Mouse (Mus musculus) midbrain, embryonic 10.5 days (tissue): ENCODE measurements around the gene Cd274. TPM values are rescaled to one million over a fixed set of nuclear protein-coding genes. Genes with fewer than 3 reads are reported as not detected.
"Not testable (repeated sequence)": the region's sequence is repeated elsewhere in the genome, so short reads cannot be mapped to it uniquely, and the experiment has no call there.

Source experiments
- DNase-seq: peaks from one replicate; pipeline ENCODE4 v3.0.0-alpha.2; 2017; ENCODE audit warnings: low spot score
- H3K27ac ChIP-seq: fragments of 300-500 bp; sonication (generic); replicated peaks from 2 replicates; pipeline ENCODE4 v1.5.1; 2016; ENCODE audit warnings: mild to moderate bottlenecking
- H3K27me3 ChIP-seq: fragments of 300-500 bp; sonication (generic); 2 replicates; pipeline ENCODE4 v1.6.1; 2016; ENCODE audit warnings: low read depth, mild to moderate bottlenecking; ENCODE audit not compliant: poor library complexity, severe bottlenecking
- H3K36me3 ChIP-seq: fragments of 300-500 bp; sonication (generic); 2 replicates; pipeline ENCODE4 v1.6.1; 2016; ENCODE audit warnings: mild to moderate bottlenecking, moderate library complexity
- H3K4me1 ChIP-seq: fragments of 300-500 bp; sonication (generic); 2 replicates; pipeline ENCODE4 v1.6.1; 2016
- H3K4me3 ChIP-seq: fragments of 300-500 bp; sonication (generic); 2 replicates; pipeline ENCODE4 v1.5.1; 2016; ENCODE audit warnings: mild to moderate bottlenecking, moderate library complexity
- H3K9me3 ChIP-seq: fragments of 300-500 bp; sonication (generic); replicated peaks from 2 replicates; pipeline ENCODE4 v1.6.1; 2016; ENCODE audit warnings: mild to moderate bottlenecking
- WGBS: fragments of 180-500 bp; shearing (Covaris S2); methylation state at CpG from one replicate; pipeline ENCODE4 v1.1.7; 2016; 5-methylcytosine and 5-hydroxymethylcytosine counted together
- polyA plus RNA-seq: library from polyadenylated mRNA; unstranded; fragments of >200 nt; fragmentation: Nextera tagmentation; extraction: Ambion mirVana; gene quantifications from 2 replicates; pipeline ENCODE4 v1.2.1, GENCODE M21; 2016

Gene Cd274
- polyA plus RNA-seq, 1 experiment from 2014 or later: 0.38 TPM

DNA sequence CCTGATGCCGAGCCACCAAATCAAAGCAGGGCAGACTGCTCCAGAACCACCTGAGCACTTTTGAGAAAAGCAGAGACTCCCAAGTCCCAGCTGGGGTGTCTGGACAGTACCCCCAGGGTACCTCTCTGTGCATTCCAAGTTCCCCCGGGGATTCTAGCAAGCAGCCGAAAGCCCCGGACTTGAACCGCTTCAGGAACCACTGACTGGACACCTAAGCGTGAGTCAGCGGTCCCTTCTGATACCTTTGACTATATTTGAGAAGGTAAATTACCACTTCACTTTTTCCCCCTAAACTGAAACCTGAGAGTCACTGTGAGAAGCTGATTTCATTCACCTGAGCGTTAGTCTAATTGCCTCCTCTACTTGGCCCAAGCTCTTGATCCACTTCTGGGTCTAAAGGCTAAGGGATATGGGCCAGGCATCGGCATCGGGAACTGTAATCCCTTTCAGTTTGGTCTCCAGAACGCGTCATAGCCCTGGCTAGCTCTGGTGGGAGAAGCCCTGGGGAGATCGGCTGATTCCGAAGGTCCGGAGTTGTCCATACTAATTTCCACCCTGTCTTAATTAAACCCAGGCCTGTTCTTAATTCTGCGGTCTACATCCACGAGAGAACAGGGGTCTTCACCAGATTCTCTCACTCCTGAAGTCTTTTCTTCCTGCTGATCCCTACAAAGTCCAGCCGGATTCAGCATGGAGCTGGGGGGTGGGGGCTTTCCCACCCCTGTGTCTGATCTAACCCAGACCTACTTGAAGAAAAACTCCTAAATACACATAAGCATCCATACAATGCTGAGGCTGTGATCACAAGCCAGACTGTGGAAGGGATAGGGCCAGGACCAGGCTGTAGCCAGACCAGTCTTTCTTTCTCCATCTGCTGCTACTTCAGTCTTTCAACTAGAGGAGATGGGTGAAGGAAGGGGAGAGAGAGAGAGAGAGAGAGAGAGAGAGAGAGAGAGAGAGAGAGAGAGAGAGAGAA, 39.1 kb downstream of the Cd274 start:
- Histone ChIP-seq H3K27me3 (no peaks in the 10 kb centered on the region), H3K9me3 (no peaks in the 10 kb centered on the region), H3K4me3 (no peak overlapping the region), H3K4me1 (no peaks in the 10 kb centered on the region), H3K27ac (no peak overlapping the region), H3K36me3 (no peaks in the 10 kb centered on the region)
- 79% methylated on average over 18 of the region's 18 CpGs for WGBS
- DNase-seq: no peak

DNA sequence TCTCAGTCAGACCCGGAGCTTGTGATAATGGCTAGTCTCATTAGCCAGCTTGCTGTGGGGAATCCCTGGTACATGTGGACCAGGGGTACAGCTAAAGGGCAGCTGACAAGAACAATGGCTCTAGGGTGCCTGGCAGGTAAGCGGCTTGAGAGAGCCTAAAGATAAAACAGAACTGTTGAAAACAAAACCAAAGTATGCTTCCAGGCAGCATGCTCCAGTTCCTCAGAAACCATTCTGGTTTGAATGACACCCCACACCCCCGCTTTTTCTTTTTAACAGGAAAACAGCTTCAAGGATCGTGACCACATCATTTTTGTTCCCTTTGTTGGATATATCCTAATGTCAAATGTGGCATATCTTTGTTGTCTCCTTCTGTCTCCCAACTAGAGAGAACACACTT, 43.4 kb downstream of the Cd274 start, which contains the start of gene Pdcd1lg2:
TSS of gene Pdcd1lg2 (plus strand) at position 301 of the 400 bp plus-strand sequence.
- 91% methylated on average over 4 of the region's 4 CpGs for WGBS

DNA sequence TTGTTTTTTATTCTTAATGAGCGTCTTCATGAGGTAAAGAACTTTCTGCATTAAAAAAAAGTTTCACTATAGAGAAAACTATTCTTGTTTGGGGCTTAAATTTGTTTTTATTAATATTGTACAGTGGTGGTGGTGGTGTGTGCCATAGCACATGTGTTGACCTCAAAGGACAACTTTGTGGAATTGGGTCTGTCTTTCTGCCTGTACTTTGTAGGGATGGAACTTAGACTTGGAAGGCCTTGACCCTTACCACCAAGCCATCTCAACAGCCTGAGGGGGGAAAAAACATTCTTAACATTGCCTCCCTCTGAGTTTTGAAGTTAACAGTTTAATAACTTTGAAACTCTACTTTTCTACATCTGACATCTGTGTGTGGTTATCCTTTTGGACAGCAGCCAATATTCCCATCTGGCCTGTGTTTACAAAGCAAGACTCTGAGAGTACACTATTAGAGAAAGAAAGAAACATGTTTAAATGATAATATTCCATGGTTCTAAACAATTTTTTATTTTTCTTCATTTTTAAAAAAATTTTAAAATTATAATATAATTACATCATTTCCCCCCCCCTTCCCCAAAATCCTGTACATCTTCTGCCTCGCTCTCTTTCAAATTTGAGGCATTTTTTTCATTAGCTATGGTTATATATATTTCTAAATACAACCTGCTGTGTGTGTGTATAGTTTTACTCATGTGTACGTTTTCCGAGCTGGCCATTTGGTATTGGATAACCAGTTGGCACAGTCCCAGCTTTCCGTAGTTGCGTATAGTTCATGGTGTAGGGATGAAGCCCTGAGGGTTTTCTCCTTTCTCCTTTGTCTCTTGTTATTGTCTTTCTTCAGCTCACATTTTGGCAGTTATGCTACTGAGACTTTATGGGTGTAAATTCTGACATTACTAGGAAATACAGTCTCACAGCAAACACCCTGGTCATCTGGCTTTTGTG, 45.5 kb downstream of the Cd274 start:
- Histone ChIP-seq H3K4me1 (no peaks in the 10 kb centered on the region), H3K27ac (no peak overlapping the region), H3K27me3 (peaks cover 7% of the 10 kb centered on the region; the same call in 1 of the 2 replicates), H3K36me3 (no peaks in the 10 kb centered on the region), H3K4me3 (no peak overlapping the region), H3K9me3 (no peaks in the 10 kb centered on the region)
- WGBS: 80% methylated on average over 6 of the region's 6 CpGs
- DNase-seq: no peak

More for the DNA sequence above, 43.4 kb downstream of the Cd274 start, which contains the start of gene Pdcd1lg2:
- Histone ChIP-seq H3K4me1 (no peaks in the 10 kb centered on the region), H3K27ac (no peak within 1 kb of the TSS), H3K27me3 (no peaks in the 10 kb centered on the region), H3K9me3 (no peaks in the 10 kb centered on the region), H3K4me3 (no peak within 1 kb of the TSS), H3K36me3 (no peaks in the 10 kb centered on the region)
- no peak for DNase-seq

DNA sequence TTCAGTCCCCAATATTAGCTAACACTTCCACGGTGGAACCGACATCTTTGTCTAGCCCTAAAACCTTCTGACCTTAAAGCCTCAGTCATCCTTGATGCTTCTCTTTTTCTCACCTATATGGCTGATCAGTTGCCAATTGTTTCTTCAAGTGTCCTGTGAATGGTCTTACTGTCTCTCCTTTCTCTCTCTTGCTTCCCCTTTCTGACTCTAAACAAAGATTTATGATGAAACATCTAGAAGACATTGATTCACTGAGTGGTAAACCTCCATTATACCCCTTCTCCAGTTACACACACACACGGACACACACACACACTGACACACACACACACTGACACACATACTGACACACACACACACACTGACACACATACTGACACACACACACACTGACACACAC, 47.3 kb downstream of the Cd274 start:
- H3K27ac ChIP-seq: no peak overlapping the region
- 85% methylated on average over 3 of the region's 3 CpGs for WGBS

DNA sequence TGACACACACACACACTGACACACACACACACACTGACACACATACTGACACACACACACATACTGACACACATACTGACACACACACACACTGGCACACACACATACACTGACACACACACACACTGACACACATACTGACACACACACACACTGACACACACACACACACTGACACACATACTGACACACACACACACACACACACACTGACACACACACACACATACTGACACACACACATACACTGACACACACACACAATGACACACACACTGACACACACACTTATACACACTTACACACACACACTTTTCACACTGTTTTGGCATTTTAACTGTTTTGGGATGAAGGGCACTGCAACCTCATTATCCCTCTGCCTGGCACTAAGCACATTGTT, 47.7 kb downstream of the Cd274 start:
- H3K4me3 ChIP-seq, H3K4me1 ChIP-seq: not testable (repeated sequence)

More for the DNA sequence above, 47.3 kb downstream of the Cd274 start:
- Histone ChIP-seq H3K4me1 (peaks cover 8% of the 10 kb centered on the region; the same call in 1 of the 2 replicates), H3K36me3 (no peaks in the 10 kb centered on the region), H3K9me3 (no peaks in the 10 kb centered on the region), H3K27me3 (peaks cover 7% of the 10 kb centered on the region; the same call in 1 of the 2 replicates), H3K4me3 (no peak overlapping the region)
- no peak for DNase-seq

DNA sequence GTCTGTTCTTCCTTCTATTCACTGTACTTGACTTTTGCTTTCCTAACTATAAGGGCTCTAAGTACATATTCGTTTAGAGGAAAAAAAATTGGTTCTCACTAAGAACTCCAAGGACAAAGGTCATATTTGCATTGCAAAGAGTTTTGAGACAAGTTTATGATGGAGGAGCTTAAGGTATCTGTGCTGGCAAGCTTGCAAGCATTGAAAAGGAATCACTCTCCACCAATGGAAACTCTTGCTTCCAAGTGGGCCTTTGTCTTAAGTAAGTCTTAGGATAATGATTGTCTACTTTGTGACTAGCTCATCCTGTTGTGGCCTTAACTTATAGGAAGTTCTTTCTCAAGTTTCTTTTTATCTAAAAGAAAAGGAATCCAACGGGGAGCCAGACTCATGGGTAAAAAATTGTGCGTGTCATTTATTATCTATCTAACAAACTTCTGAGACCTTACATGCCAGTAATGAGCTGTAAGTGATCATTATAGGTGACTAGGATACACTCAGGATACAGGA, 49.2 kb downstream of the Cd274 start:
- H3K36me3 ChIP-seq: no peaks in the 10 kb centered on the region
- WGBS: 84% methylated on average over 3 of the region's 3 CpGs
- H3K9me3 ChIP-seq: no peaks in the 10 kb centered on the region
- no peak overlapping the region for H3K27ac ChIP-seq
- H3K4me1 ChIP-seq: peaks cover 8% of the 10 kb centered on the region; the same call in 1 of the 2 replicates
- H3K4me3 ChIP-seq: no peak overlapping the region
- peaks cover 7% of the 10 kb centered on the region; the same call in 1 of the 2 replicates for H3K27me3 ChIP-seq
- no peak for DNase-seq

More for the DNA sequence above, 47.7 kb downstream of the Cd274 start:
- H3K9me3 ChIP-seq, H3K36me3 ChIP-seq, DNase-seq, H3K27me3 ChIP-seq, H3K27ac ChIP-seq: not testable (repeated sequence)

DNA sequence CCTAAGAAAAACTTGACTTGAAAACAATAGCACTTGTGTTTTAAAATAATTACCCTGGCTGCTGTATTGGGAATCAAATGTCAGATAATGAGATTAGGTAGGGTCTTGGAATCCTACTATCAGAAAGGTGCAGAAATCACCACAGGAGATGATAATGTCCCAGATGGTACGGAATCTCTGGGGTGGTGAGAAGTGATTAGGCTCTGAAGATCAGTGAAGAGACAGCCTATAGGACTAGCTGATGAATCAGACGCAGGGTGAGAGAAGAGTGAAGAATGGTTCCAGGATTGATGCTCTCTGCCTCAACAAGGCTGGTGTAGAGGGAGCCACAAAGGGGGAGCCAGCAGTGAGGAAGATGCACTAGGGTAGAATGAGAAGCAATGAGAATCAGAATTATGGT, 49.9 kb downstream of the Cd274 start:
- no peaks in the 10 kb centered on the region for H3K36me3 ChIP-seq
- 62% methylated on average over 2 of the region's 2 CpGs for WGBS
- H3K27me3 ChIP-seq: peaks cover 7% of the 10 kb centered on the region; the same call in 1 of the 2 replicates
- no peak overlapping the region for H3K4me3 ChIP-seq
- no peaks in the 10 kb centered on the region for H3K9me3 ChIP-seq
- DNase-seq: no peak
- no peak overlapping the region for H3K27ac ChIP-seq
- peaks cover 8% of the 10 kb centered on the region; the same call in 1 of the 2 replicates for H3K4me1 ChIP-seq

DNA sequence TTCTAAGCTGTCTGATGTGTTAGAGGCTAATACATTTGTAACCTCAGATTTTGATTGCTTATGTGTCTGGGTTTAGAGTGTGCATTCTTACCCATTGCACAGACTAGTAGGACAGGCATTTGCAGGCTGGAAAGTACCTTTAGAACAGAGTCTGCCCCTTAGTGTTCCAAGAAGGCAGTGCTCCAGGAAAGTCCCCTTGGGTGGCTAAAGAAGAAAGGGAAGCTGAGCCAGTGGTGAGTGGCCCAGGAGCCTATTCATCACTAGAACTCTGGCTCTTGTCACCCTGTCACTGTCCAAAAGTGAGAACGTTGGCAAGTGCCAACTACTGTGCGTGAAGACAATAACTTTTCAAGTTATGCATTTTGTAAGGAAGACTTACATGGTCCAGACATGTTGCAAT, 50.6 kb downstream of the Cd274 start:
- H3K36me3 ChIP-seq: no peaks in the 10 kb centered on the region
- 81% methylated on average over 2 of the region's 2 CpGs for WGBS
- peaks cover 7% of the 10 kb centered on the region; the same call in 1 of the 2 replicates for H3K27me3 ChIP-seq
- H3K9me3 ChIP-seq: no peaks in the 10 kb centered on the region
- no peak overlapping the region for H3K4me3 ChIP-seq
- peaks cover 8% of the 10 kb centered on the region; the same call in 1 of the 2 replicates for H3K4me1 ChIP-seq
- no peak overlapping the region for H3K27ac ChIP-seq
- DNase-seq: no peak

DNA sequence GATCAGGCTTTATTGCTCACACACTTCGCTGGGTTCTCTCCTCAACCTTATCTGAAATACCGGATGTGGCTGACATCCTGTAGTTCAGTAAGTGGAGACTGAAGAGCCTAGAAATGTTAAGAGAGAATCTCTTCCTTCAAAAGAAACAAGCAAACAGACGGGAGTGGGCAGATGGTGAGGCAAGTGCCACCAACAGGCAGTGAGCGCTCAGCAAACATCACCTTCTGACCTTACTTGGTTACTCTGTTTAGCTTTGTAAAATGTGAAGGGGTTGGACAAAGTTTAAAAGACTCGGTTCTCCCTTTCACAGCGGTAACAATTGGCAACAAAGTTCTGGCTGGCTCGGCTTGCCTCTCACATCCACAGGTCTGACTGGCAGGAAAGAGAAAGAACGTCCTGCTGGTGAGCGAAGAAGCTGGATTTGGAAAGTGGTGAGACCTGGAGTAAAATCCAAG, 51.4 kb downstream of the Cd274 start:
- no peak overlapping the region for H3K27ac ChIP-seq
- DNase-seq: no peak
- H3K36me3 ChIP-seq: no peaks in the 10 kb centered on the region
- H3K27me3 ChIP-seq: peaks cover 7% of the 10 kb centered on the region; the same call in 1 of the 2 replicates
- no peaks in the 10 kb centered on the region for H3K9me3 ChIP-seq
- no peak overlapping the region for H3K4me3 ChIP-seq
- 46% methylated on average over 9 of the region's 9 CpGs for WGBS
- peaks cover 8% of the 10 kb centered on the region; the same call in 1 of the 2 replicates for H3K4me1 ChIP-seq

DNA sequence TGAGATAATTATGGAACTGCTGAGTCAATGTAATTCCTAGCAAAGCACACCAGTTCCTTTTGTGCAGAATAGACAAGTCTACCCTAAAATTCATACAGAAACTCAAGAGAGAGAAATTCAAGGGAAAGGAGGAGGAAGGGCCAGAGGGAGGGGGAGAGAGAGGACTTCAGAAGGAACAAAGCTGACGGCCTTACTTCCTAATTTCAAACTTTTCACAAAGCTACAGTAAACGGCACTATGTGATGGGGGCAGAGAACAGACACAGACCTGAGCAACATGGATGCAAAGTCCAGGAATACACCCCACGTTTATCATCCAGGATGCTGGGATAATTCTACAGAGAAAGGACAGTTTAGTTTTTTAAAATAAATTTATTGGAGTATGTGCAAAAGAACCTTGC, 52.3 kb downstream of the Cd274 start:
- H3K27ac ChIP-seq: no peak overlapping the region
- 81% methylated on average over 3 of the region's 3 CpGs for WGBS

DNA sequence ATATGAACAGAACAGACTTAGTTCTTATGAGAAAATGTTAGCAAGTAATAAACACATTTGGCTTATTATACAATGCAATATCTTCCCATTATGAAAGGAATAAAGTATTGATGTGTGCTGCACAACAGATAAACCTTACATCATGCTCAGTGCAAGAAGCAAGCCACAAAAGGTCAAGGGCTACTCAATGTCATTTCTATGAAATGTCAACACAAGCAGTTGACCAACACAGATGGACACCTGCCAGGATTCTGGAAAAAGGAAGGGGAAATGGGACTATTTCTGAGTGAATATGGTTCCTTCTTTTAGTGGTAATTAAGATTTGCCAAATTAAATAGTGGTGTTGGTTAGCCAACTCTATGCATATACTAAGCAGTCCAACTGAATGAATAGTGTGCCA, 52.7 kb downstream of the Cd274 start:
- no peak for DNase-seq
- Histone ChIP-seq H3K27ac (no peak overlapping the region), H3K4me3 (no peak overlapping the region), H3K27me3 (peaks cover 7% of the 10 kb centered on the region; the same call in 1 of the 2 replicates), H3K36me3 (no peaks in the 10 kb centered on the region), H3K9me3 (no peaks in the 10 kb centered on the region), H3K4me1 (peaks cover 8% of the 10 kb centered on the region; the same call in 1 of the 2 replicates)

More for the DNA sequence above, 52.3 kb downstream of the Cd274 start:
- no peak overlapping the region for H3K4me3 ChIP-seq
- H3K36me3 ChIP-seq: no peaks in the 10 kb centered on the region
- peaks cover 7% of the 10 kb centered on the region; the same call in 1 of the 2 replicates for H3K27me3 ChIP-seq
- no peaks in the 10 kb centered on the region for H3K9me3 ChIP-seq
- peaks cover 8% of the 10 kb centered on the region; the same call in 1 of the 2 replicates for H3K4me1 ChIP-seq
- no peak for DNase-seq

DNA sequence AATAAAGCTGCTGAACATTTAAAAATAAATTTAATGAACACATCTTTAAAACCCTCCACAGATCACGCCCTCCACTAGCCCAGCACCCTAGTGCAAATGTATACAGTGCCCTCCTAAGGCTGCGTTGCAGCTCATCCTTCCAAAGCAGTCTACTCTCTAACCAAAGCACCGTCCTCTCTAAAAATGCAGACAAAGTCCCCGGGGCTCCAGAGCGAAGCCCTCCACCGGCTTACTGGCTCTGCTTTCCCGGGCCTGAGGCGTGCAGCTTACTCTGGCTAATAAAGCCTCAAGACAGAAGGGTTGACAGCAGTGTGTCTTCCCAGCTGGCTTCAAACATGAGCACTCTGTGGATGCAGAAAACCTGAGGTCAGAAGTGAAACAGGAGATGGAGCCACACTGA, 53.1 kb downstream of the Cd274 start:
- no peak for DNase-seq
- H3K27ac ChIP-seq: no peak overlapping the region

More for the DNA sequence above, 53.1 kb downstream of the Cd274 start:
- Histone ChIP-seq H3K4me1 (peaks cover 8% of the 10 kb centered on the region; the same call in 1 of the 2 replicates), H3K4me3 (no peak overlapping the region), H3K27me3 (peaks cover 7% of the 10 kb centered on the region; the same call in 1 of the 2 replicates), H3K9me3 (no peaks in the 10 kb centered on the region), H3K36me3 (no peaks in the 10 kb centered on the region)
- 79% methylated on average over 8 of the region's 8 CpGs for WGBS
